ENCODE assay signal across 1 mouse cellular context in the genomic region with DNA sequence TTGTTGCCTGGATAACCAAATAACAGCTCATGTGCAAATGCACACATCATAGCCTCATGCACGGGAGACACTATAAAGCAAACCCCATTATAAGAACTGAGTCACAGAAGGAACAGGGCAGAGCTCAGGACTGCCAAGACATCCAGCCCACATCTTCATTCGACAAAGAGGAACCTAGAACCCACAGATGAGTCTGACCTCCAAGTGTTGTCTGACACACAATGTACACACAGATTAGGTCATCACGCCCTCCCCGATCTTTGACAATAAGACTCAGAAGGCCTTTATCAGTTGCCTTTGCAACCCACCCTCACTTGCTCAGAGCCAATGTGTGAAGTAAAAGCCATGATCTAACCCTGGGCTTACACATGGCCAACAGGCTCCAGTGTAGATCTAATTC.
TF ChIP-seq lines count a peak whose summit lies in the region.

No protein-coding gene starts in this region.

TF ChIP-seq in MEL, 35 proteins besides CTCF, POLR2A, EP300 and RAD21 (continued from another document):
- TF ChIP-seq MAZ (IDR thresholded peaks at IDR 0.05; ENCODE audit: low read depth, low read length) (peak; percentile 73; the same call in 1 of the 2 replicates), POLR2AphosphoS5 (IDR thresholded peaks at IDR 0.05; ENCODE audit: borderline replicate concordance, low read depth, low read length) (no peak), RCOR1 (IDR thresholded peaks at IDR 0.05; ENCODE audit: low read depth, low read length) (no peak), ZC3H11A (IDR thresholded peaks at IDR 0.05; ENCODE audit: low read depth, low read length) (no peak)
